Mouse (Mus musculus) gastrocnemius, postnatal 14 days (tissue): Measurements from ENCODE around the gene Tec. TPM values are rescaled to one million over a fixed set of nuclear protein-coding genes. Genes with fewer than 3 reads are reported as not detected.
A peak's percentile ranks its signal among the peaks of the same experiment; 100 is the strongest.

Experiments used
- DNase-seq: peaks from one replicate; pipeline ENCODE4 v3.0.0; 2021; ENCODE audit warnings: mixed read lengths
- intact Hi-C: fragments of 180-260 bp; cut with DNase I; formaldehyde crosslinking; loops from one replicate; pipeline ENCODE4 v1.15.1; 2025; ENCODE audit warnings: low total_unique reads
- total RNA-seq, 2 experiments: library from RNA; stranded (reverse); gene quantifications; 2 replicates each; pipeline ENCODE4 v1.2.3; 2021

Gene Tec
- total RNA-seq, 2 experiments from 2014 or later = 2.0 to 2.4 TPM

GRCm38 (mm10) chr5:72896478-72897279 lies 28.4 kb upstream of the Tec start:
- no peak for DNase-seq
- intact Hi-C loops = loop anchor here (5.0 kb wide), 1 partner anchor 61 kb away; no protein-coding TSS in a partner anchor

DNA sequence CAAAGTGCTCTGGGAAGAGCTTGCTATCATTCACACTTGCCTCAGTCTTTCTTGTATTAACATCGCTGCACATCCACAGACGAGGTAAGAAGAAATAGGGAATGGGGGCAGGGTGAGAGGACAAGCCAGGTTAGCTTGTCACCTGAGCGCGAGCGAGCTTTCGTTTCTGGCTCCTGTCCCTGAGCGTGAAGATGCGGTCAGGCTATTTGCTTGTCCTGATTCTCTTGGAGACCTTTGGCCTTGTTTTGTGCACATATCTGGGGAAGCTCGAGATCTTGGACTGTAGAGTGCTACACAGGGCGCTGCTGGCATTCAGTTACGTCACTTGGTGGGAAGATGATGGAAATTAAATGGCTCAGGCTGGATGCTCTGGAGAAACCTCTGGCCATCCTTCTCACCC lies 27.0 kb upstream of the Tec start:
- intact Hi-C loops = loop anchor here (5.0 kb wide), 1 partner anchor 62 kb away; no protein-coding TSS in a partner anchor
- DNase-seq = no peak

- no peak for DNase-seq
- intact Hi-C loops = no loop called here
These were observed 25.7 kb upstream of the Tec start for GRCm38 (mm10) chr5:72893987-72894386.

DNA sequence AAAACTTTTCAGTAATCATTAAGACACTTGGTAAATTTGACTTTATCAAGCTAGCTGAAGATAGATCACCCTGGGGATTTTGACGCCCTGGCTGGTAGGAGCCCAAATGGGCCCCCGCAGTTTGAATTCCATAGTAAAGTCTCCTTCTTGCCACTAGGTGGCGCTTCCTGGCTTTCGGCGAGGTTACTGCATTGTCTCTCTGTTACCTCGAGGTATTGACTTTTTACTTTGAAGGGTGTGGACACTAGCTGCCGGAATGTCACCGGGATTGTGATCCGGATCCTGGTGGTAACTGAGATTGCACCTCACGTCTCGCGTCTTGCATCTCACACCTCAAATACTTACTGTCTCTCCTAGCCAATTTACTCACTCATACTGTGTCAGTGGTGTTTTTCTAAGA lies 23.3 kb upstream of the Tec start:
- intact Hi-C loops = no loop called here

GRCm38 (mm10) chr5:72888260-72888659 lies 20.0 kb upstream of the Tec start:
- no peak for DNase-seq
- intact Hi-C loops = no loop called here

More for the DNA sequence above, 23.3 kb upstream of the Tec start:
- DNase-seq = peak; percentile 53

- intact Hi-C loops = no loop called here
- no peak for DNase-seq
These were observed 18.4 kb upstream of the Tec start for GRCm38 (mm10) chr5:72886458-72887222.

DNA sequence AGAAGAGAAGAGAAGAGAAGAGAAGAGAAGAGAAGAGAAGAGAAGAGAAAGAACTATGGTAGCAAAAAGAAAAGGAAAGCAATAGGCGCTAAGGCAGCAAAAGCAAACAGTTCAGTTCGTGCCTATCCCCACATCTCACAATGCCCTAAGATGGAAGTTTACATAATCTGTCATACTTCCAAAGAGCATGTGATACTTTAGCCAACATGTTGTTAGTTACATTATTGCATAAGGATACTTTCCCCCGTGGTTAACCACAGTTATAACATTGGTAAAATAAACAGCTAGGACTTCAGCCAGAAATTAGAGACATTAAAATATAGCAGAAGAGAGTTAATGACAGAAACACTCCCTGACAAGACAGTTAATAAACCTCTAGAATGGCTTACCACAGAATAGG lies 15.4 kb upstream of the Tec start:
- no peak for DNase-seq

GRCm38 (mm10) chr5:72882412-72882765 lies 14.1 kb upstream of the Tec start:
- intact Hi-C loops = no loop called here
- DNase-seq = no peak

More for the DNA sequence above, 15.4 kb upstream of the Tec start:
- intact Hi-C loops = no loop called here

DNA sequence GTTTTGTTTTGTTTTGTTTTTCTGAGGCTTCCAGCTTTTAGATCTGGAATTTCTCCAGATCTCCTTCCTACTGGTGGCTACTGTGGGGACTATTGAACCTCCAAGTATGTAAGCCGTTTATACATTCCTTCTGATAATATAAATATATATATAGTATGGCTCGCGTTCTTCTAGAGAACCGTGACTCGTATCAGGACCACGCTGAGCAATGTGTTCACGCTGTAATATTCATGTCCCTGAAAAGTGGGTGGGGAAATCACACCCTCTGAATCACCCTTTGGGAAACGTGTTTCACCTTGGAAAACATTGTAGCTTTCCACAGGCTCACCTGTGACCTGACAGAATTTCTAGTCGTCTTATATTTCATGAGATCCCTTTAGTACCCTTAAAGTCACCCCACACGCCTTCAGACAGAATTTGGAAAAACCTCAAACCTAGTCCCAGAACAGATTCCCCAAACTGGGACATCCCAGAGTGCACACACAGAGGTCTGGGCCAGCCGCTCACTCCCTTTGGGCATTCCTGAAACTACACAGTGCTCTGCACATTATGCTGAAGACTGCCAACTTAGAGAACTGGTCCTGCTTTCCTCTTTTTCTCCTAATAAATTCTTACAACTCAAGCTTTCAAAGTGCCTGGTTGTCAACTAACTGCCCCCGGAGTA lies 13.6 kb upstream of the Tec start:
- DNase-seq = no peak
- intact Hi-C loops = no loop called here

GRCm38 (mm10) chr5:72879736-72880135 lies 11.5 kb upstream of the Tec start:
- DNase-seq = no peak
- intact Hi-C loops = no loop called here

DNA sequence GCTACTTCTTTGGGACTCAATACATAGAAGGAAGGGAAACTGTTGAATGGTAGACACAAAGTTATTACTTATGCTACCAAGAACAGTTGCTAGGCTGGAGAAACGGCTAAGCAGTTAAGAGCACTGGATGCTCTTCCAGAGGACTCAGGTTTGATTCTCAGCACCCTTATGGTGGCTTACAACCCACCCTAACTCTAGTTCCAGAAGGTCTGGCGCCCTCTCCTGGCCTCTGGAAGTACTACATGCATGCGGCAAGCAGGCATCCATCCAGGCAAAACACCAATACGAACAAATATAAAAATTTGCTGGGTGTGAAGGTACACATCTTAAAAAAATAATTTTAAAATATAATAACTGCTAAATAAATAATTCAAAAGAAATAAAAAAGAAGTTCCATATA lies 2.8 kb upstream of the Tec start:
- intact Hi-C loops = no loop called here
- DNase-seq = no peak

DNA sequence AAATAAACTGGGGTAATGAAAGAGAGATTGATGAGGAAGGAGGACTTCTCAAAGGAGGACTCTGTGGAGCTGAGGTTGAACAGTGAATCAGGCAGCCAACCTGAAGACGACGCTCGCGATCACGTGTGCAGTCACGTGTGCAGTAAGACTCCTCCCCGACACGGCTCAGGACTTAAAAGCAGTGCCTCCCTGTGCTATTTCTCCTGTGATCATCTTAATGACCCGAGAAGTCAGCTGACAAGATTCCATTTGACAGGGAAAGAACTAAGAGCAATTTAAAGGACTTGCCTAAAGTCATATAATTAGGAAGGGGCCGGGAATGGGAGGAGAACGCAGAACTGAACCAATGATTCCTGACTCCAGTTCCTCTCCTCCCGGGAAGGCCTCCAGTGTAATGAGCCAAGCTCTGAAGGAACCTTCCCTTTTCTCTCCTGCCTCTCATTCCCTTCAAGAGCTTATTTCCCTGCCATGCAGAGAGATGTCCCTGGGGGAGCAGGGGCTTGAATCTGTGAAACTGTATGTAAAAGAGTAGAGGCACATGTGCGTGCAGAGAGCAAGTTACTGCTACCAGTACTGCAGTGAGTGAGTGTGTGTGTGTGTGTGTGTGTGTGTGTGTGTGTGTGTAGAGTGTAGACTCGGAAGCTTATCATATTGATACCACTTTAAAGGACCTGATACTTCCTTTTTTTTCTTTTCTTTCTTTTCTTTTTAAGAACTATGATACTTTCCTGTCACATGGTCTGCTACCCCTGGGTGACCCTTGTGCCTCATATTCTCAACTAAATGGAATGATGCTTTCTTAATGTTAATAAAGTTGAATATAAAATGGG lies 1.7 kb upstream of the Tec start:
- intact Hi-C loops = no loop called here
- no peak for DNase-seq

- intact Hi-C loops = no loop called here
- DNase-seq = no peak
These were observed 1.1 kb downstream of the Tec start for GRCm38 (mm10) chr5:72867036-72867672.

- DNase-seq = no peak
- intact Hi-C loops = no loop called here
These were observed 1.9 kb downstream of the Tec start for GRCm38 (mm10) chr5:72866260-72866905.

GRCm38 (mm10) chr5:72864654-72865178 lies 3.6 kb downstream of the Tec start:
- no peak for DNase-seq
- intact Hi-C loops = no loop called here

- DNase-seq = no peak
- intact Hi-C loops = no loop called here
These were observed 5.1 kb downstream of the Tec start for GRCm38 (mm10) chr5:72863166-72863565.

- no peak for DNase-seq
- intact Hi-C loops = no loop called here
These were observed 6.4 kb downstream of the Tec start for GRCm38 (mm10) chr5:72861726-72862385.

DNA sequence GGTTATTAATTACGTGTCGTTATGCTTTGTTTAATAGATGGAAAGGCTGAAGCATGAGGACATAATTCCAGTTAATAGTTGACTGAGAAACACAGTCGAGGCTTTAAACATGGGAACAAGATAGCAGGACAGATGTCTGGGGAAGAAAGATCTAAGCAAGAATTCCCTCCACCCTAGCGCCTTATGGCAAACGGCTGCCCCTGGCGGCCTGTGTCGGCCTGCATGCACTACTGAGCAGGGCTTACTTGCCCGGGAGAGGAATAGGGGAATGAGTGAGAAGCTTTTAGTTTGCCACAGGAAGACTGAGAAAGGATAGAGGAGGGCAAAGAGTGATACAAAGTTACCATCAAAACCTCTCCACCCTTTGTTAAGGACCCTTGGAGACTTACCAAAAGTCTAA lies 7.4 kb downstream of the Tec start:
- intact Hi-C loops = no loop called here
- DNase-seq = no peak
